Mouse (Mus musculus) lung, adult 2 months (tissue): ENCODE results near the gene Slmap. TPM values are rescaled to one million over a fixed set of nuclear protein-coding genes. Genes with fewer than 3 reads are reported as not detected.

ENCODE experiments used
- DNase-seq: peaks from one replicate; pipeline ENCODE4 v3.0.0; 2022
- H3K4me1 ChIP-seq: fragments of 200-500 bp; 2 replicates; pipeline ENCODE4 v1.6.1; 2011; ENCODE audit warnings: low read length; ENCODE audit not compliant: control insufficient read depth, insufficient read depth
- H3K4me3 ChIP-seq: fragments of 200-500 bp; replicated peaks from 2 replicates; pipeline ENCODE3; 2011; ENCODE audit warnings: low read depth, mild to moderate bottlenecking, control low read depth, low read length; ENCODE audit errors: extremely low read depth
- CTCF ChIP-seq: fragments of 200-500 bp; IDR thresholded peaks from 2 replicates; pipeline ENCODE4 v1.5.1; 2011; ENCODE audit warnings: mild to moderate bottlenecking, low read length, control low read depth; ENCODE audit not compliant: insufficient read depth
- POLR2A ChIP-seq: fragments of 200-500 bp; IDR thresholded peaks from 2 replicates; pipeline ENCODE4 v1.6.1; 2011; ENCODE audit warnings: low read depth, mild to moderate bottlenecking, control low read depth, low read length, borderline replicate concordance; ENCODE audit errors: extremely low read depth
- WGBS: fragments of 180-500 bp; shearing (Covaris S2); methylation state at CpG from one replicate; pipeline ENCODE4 v1.1.7; 2018; 5-methylcytosine and 5-hydroxymethylcytosine counted together
- polyA plus RNA-seq: library from polyadenylated mRNA; depleted of rRNA; stranded (reverse); fragments of >200 nt; gene quantifications from 2 replicates; pipeline ENCODE4 v1.2.3, GENCODE M21; 2012

The Slmap gene
- polyA plus RNA-seq, 1 experiment, result 22.8 TPM

GRCm38 (mm10) chr14:26488329-26489020, 46.3 kb downstream of the Slmap start:
- H3K4me1 ChIP-seq, result peaks cover 14% of the 10 kb centered on the region
- no peak for TF ChIP-seq CTCF
- 69% methylated on average over 9 of the region's 9 CpGs for WGBS
- no peak overlapping the region for H3K4me3 ChIP-seq
- DNase-seq, result no peak

- peaks cover 14% of the 10 kb centered on the region for H3K4me1 ChIP-seq
- 33% methylated on average over 8 of the region's 8 CpGs for WGBS
- TF ChIP-seq CTCF, result no peak
- no peak for TF ChIP-seq POLR2A
- no peak overlapping the region for H3K4me3 ChIP-seq
- DNase-seq, result no peak
Measured at GRCm38 (mm10) chr14:26486416-26487198, 48.1 kb downstream of the Slmap start.

GRCm38 (mm10) chr14:26481457-26481856, 53.3 kb downstream of the Slmap start:
- no peak for DNase-seq
- Histone ChIP-seq H3K4me1 (0 out of 2 replicates have a peak, but pooled peaks cover 2% of the 10 kb centered on the region), H3K4me3 (no peak overlapping the region)
- no peak for TF ChIP-seq POLR2A
- no peak for TF ChIP-seq CTCF
- WGBS, result 85% methylated on average over 1 of the region's 1 CpGs

- no peaks in the 10 kb centered on the region for H3K4me1 ChIP-seq
- 89% methylated on average over 5 of the region's 5 CpGs for WGBS
- no peak for DNase-seq
- no peak for TF ChIP-seq POLR2A
- TF ChIP-seq CTCF, result no peak
- H3K4me3 ChIP-seq, result no peak overlapping the region
Measured at GRCm38 (mm10) chr14:26477738-26478137, 57.0 kb downstream of the Slmap start.

- no peak for TF ChIP-seq POLR2A
- H3K4me1 ChIP-seq, result no peaks in the 10 kb centered on the region
- no peak overlapping the region for H3K4me3 ChIP-seq
- DNase-seq, result no peak
- 84% methylated on average over 2 of the region's 2 CpGs for WGBS
Measured at GRCm38 (mm10) chr14:26476391-26476790, 58.3 kb downstream of the Slmap start.

GRCm38 (mm10) chr14:26467974-26468373, 66.8 kb downstream of the Slmap start:
- Histone ChIP-seq H3K4me3 (no peak overlapping the region), H3K4me1 (peaks cover 6% of the 10 kb centered on the region; the same call in 1 of the 2 replicates)
- TF ChIP-seq CTCF, result no peak
- TF ChIP-seq POLR2A, result no peak
- WGBS, result 64% methylated on average over 4 of the region's 4 CpGs
- DNase-seq, result no peak

GRCm38 (mm10) chr14:26466544-26467125, 68.1 kb downstream of the Slmap start:
- no peak for TF ChIP-seq POLR2A
- TF ChIP-seq CTCF, result no peak
- no peak for DNase-seq
- 66% methylated on average over 5 of the region's 5 CpGs for WGBS
- Histone ChIP-seq H3K4me1 (peaks cover 6% of the 10 kb centered on the region; the same call in 1 of the 2 replicates), H3K4me3 (no peak overlapping the region)

GRCm38 (mm10) chr14:26465898-26466297, 68.8 kb downstream of the Slmap start:
- WGBS, result 81% methylated on average over 6 of the region's 6 CpGs
- TF ChIP-seq CTCF, result no peak
- TF ChIP-seq POLR2A, result no peak
- Histone ChIP-seq H3K4me3 (no peak overlapping the region), H3K4me1 (peaks cover 4% of the 10 kb centered on the region; the same call in 1 of the 2 replicates)
- no peak for DNase-seq

- DNase-seq, result peak; percentile 19
- Histone ChIP-seq H3K4me3 (no peak overlapping the region), H3K4me1 (no peaks in the 10 kb centered on the region)
- TF ChIP-seq CTCF (no peak), POLR2A (no peak)
Measured at GRCm38 (mm10) chr14:26459516-26459915, 75.2 kb downstream of the Slmap start.
